Mouse (Mus musculus) liver, embryonic 16.5 days (tissue): ENCODE measurements around the gene Col6a2. TPM values are rescaled to one million over a fixed set of nuclear protein-coding genes. Genes with fewer than 3 reads are reported as not detected.

Experiments used
- ATAC-seq: fragments of 200-750 bp; cut with Nextera tagmentation; 2 replicates; pipeline ENCODE4 v1.8.0; 2017; ENCODE audit warnings: low read depth, mild to moderate bottlenecking, moderate number of reproducible peaks, moderate library complexity
- H3K27ac ChIP-seq: fragments of 300-500 bp; sonication (generic); 2 replicates; pipeline ENCODE4 v1.5.1; 2014; ENCODE audit warnings: mild to moderate bottlenecking, low read length
- H3K27me3 ChIP-seq: fragments of 300-500 bp; sonication (generic); 2 replicates; pipeline ENCODE4 v1.6.1; 2014; ENCODE audit warnings: low read depth, low read length, mixed read lengths; ENCODE audit not compliant: control insufficient read depth, insufficient read depth
- H3K36me3 ChIP-seq: fragments of 300-500 bp; sonication (generic); 2 replicates; pipeline ENCODE4 v1.6.1; 2014; ENCODE audit warnings: mild to moderate bottlenecking; ENCODE audit not compliant: control insufficient read depth, insufficient read depth
- H3K4me1 ChIP-seq: fragments of 300-500 bp; sonication (generic); 2 replicates; pipeline ENCODE4 v1.6.1; 2014; ENCODE audit warnings: low read depth, low read length, mixed read lengths; ENCODE audit not compliant: control insufficient read depth
- H3K4me2 ChIP-seq: fragments of 300-500 bp; sonication (generic); 2 replicates; pipeline ENCODE4 v1.6.1; 2014; ENCODE audit warnings: low read depth, low read length, mixed read lengths
- H3K4me3 ChIP-seq: fragments of 300-500 bp; sonication (generic); 2 replicates; pipeline ENCODE4 v1.5.1; 2014; ENCODE audit warnings: low read depth, mild to moderate bottlenecking, low read length
- H3K9ac ChIP-seq: fragments of 300-500 bp; sonication (generic); 2 replicates; pipeline ENCODE4 v1.6.1; 2014; ENCODE audit warnings: low read depth, low read length
- H3K9me3 ChIP-seq: fragments of 300-500 bp; sonication (generic); replicated peaks from 2 replicates; pipeline ENCODE4 v1.6.1; 2016; ENCODE audit warnings: low read length; ENCODE audit not compliant: control insufficient read depth
- WGBS: fragments of 180-500 bp; shearing (Covaris S2); extraction: QIAGEN DNeasy Blood & Tissue Kit; methylation state at CpG from one replicate; pipeline ENCODE4 v1.1.7; 2014; ENCODE audit not compliant: insufficient replicate concordance; 5-methylcytosine and 5-hydroxymethylcytosine counted together
- polyA plus RNA-seq: library from polyadenylated mRNA; unstranded; fragments of >200 nt; fragmentation: Nextera tagmentation; extraction: Ambion mirVana; gene quantifications from 2 replicates; pipeline ENCODE4 v1.2.1, GENCODE M21; 2015

Col6a2 gene
- polyA plus RNA-seq, 1 experiment from 2014 or later, result 10.9 TPM

GRCm38 (mm10) chr10:76627714-76628113, 4.3 kb upstream of the Col6a2 start:
- no peak overlapping the region for H3K27ac ChIP-seq
- 69% methylated on average over 5 of the region's 5 CpGs for WGBS
- no peaks in the 10 kb centered on the region; the same call in 1 of the 2 replicates for H3K4me1 ChIP-seq
- H3K4me3 ChIP-seq, result no peak overlapping the region
- H3K9ac ChIP-seq, result no peak overlapping the region
- no peak for ATAC-seq
- no peaks in the 10 kb centered on the region for H3K9me3 ChIP-seq
- no peak overlapping the region for H3K4me2 ChIP-seq
- no peaks in the 10 kb centered on the region for H3K36me3 ChIP-seq
- no peaks in the 10 kb centered on the region for H3K27me3 ChIP-seq

GRCm38 (mm10) chr10:76624903-76625302, 1.5 kb upstream of the Col6a2 start:
- Histone ChIP-seq H3K9ac (no peak overlapping the region), H3K4me2 (no peak overlapping the region), H3K27me3 (no peaks in the 10 kb centered on the region), H3K4me1 (no peaks in the 10 kb centered on the region; the same call in 1 of the 2 replicates), H3K9me3 (no peaks in the 10 kb centered on the region), H3K27ac (no peak overlapping the region), H3K36me3 (no peaks in the 10 kb centered on the region), H3K4me3 (no peak overlapping the region)
- ATAC-seq, result no peak
- whole genome bisulfite sequencing, result 62% methylated on average over 7 of the region's 7 CpGs

GRCm38 (mm10) chr10:76623734-76624133, 304 bp upstream of the Col6a2 start:
- Histone ChIP-seq H3K27ac (no peak overlapping the region), H3K9me3 (no peaks in the 10 kb centered on the region), H3K9ac (no peak overlapping the region), H3K4me3 (no peak overlapping the region), H3K36me3 (no peaks in the 10 kb centered on the region), H3K4me1 (no peaks in the 10 kb centered on the region; the same call in 1 of the 2 replicates), H3K27me3 (no peaks in the 10 kb centered on the region), H3K4me2 (no peak overlapping the region)
- ATAC-seq, result no peak
- WGBS, result 25% methylated on average over 6 of the region's 7 CpGs

GRCm38 (mm10) chr10:76622411-76622810, 1.0 kb downstream of the Col6a2 start:
- H3K9me3 ChIP-seq, result no peaks in the 10 kb centered on the region
- H3K9ac ChIP-seq, result no peak overlapping the region
- H3K27ac ChIP-seq, result no peak overlapping the region
- H3K4me3 ChIP-seq, result peak overlapping the region; percentile 23; the same call in 1 of the 2 replicates
- no peaks in the 10 kb centered on the region for H3K36me3 ChIP-seq
- H3K4me1 ChIP-seq, result no peaks in the 10 kb centered on the region; the same call in 1 of the 2 replicates
- 57% methylated on average over 4 of the region's 4 CpGs for WGBS
- H3K4me2 ChIP-seq, result no peak overlapping the region
- no peaks in the 10 kb centered on the region for H3K27me3 ChIP-seq
- no peak for ATAC-seq

GRCm38 (mm10) chr10:76612473-76612872, 11.0 kb downstream of the Col6a2 start:
- no peak for ATAC-seq
- no peaks in the 10 kb centered on the region for H3K4me1 ChIP-seq
- 71% methylated on average over 7 of the region's 7 CpGs for WGBS

GRCm38 (mm10) chr10:76602690-76603089, 20.7 kb downstream of the Col6a2 start:
- Histone ChIP-seq H3K4me2 (no peak overlapping the region), H3K4me3 (no peak overlapping the region), H3K9me3 (no peaks in the 10 kb centered on the region), H3K27me3 (no peaks in the 10 kb centered on the region), H3K4me1 (no peaks in the 10 kb centered on the region), H3K27ac (no peak overlapping the region), H3K36me3 (no peaks in the 10 kb centered on the region), H3K9ac (no peak overlapping the region)
- 45% methylated on average over 3 of the region's 3 CpGs for WGBS
- no peak for ATAC-seq

More at GRCm38 (mm10) chr10:76612473-76612872, 11.0 kb downstream of the Col6a2 start:
- no peaks in the 10 kb centered on the region for H3K36me3 ChIP-seq
- no peak overlapping the region for H3K4me2 ChIP-seq
- H3K4me3 ChIP-seq, result no peak overlapping the region
- H3K27me3 ChIP-seq, result no peaks in the 10 kb centered on the region
- H3K9me3 ChIP-seq, result no peaks in the 10 kb centered on the region
- H3K27ac ChIP-seq, result no peak overlapping the region
- no peak overlapping the region for H3K9ac ChIP-seq

- no peak overlapping the region for H3K4me2 ChIP-seq
- no peak overlapping the region for H3K4me3 ChIP-seq
- WGBS, result 80% methylated on average over 31 of the region's 31 CpGs
- no peaks in the 10 kb centered on the region for H3K4me1 ChIP-seq
- no peak overlapping the region for H3K9ac ChIP-seq
- no peaks in the 10 kb centered on the region for H3K36me3 ChIP-seq
- ATAC-seq, result no peak
- H3K9me3 ChIP-seq, result no peaks in the 10 kb centered on the region
- H3K27me3 ChIP-seq, result no peaks in the 10 kb centered on the region
- H3K27ac ChIP-seq, result no peak overlapping the region
Observed at GRCm38 (mm10) chr10:76596338-76596737, 27.1 kb downstream of the Col6a2 start.

- H3K27me3 ChIP-seq, result no peaks in the 10 kb centered on the region
- 66% methylated on average over 11 of the region's 11 CpGs for WGBS
- no peaks in the 10 kb centered on the region for H3K9me3 ChIP-seq
- H3K27ac ChIP-seq, result no peak overlapping the region
- no peak overlapping the region for H3K9ac ChIP-seq
- no peak overlapping the region for H3K4me3 ChIP-seq
- no peak for ATAC-seq
- H3K4me1 ChIP-seq, result no peaks in the 10 kb centered on the region
- H3K4me2 ChIP-seq, result no peak overlapping the region
- H3K36me3 ChIP-seq, result no peaks in the 10 kb centered on the region
Observed at GRCm38 (mm10) chr10:76590197-76590596, 33.2 kb downstream of the Col6a2 start.

GRCm38 (mm10) chr10:76586190-76586589, 37.2 kb downstream of the Col6a2 start:
- Histone ChIP-seq H3K4me1 (no peaks in the 10 kb centered on the region), H3K9me3 (no peaks in the 10 kb centered on the region), H3K27me3 (no peaks in the 10 kb centered on the region), H3K4me3 (no peak overlapping the region), H3K4me2 (no peak overlapping the region), H3K9ac (no peak overlapping the region), H3K27ac (no peak overlapping the region), H3K36me3 (no peaks in the 10 kb centered on the region)
- 47% methylated on average over 1 of the region's 1 CpGs for WGBS
- ATAC-seq, result no peak
